Mouse (Mus musculus) spleen, adult 2 months (tissue): Measurements from ENCODE around the gene Tmem167b.

Experiments
- CTCF ChIP-seq: fragments of 200-500 bp; IDR thresholded peaks from 2 replicates; pipeline ENCODE4 v1.5.1; 2011; ENCODE audit warnings: mild to moderate bottlenecking, inconsistent platforms; ENCODE audit not compliant: insufficient read depth, insufficient read length, insufficient replicate concordance; ENCODE audit errors: extremely low read depth
- POLR2A ChIP-seq: fragments of 200-500 bp; IDR thresholded peaks from 2 replicates; pipeline ENCODE4 v1.6.1; 2011; ENCODE audit warnings: low read depth, low read length, inconsistent platforms

DNA sequence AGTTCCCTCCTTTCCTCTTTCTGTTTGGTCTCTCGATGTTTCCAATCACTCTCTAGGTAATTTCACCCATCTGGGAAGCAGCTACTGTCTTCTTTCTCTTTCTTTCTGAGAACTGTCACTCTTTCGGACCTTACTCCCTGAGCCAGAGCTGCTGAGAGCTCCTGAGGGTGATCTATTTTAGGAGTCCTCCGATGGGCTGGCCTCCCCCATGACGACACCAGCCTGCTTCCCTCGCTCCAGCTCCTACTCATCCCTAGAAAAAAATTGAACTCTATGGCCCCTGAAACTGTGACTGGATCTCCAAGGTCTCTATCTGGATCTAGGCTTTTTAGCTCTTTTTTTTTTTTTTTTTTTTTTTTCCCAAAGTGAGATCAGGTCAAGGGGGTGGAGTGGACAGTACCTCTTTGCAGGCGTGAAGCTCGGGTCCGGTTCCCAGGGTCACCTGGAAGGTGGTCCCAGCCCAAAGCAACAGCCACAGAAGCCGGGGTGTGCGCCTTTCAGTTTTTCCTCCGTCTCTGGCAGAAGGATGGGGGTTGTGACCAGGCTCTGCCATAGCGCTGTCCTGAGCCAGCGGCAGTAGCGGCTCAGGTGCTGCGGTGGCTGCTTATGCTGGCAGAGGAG, 26.3 kb downstream of the Tmem167b start:
- TF ChIP-seq CTCF: no peak
- TF ChIP-seq POLR2A: no peak
